Mouse (Mus musculus) left cerebral cortex, adult 2 months (tissue): ENCODE data around the gene Cldn19. TPM values are rescaled to one million over a fixed set of nuclear protein-coding genes. Genes with fewer than 3 reads are reported as not detected.

Experiments
- DNase-seq, 2 experiments: peaks; one replicate each; pipeline ENCODE4 v3.0.0; 2021 to 2022; ENCODE audit warnings: low spot score in 2 of 2, mixed read lengths in 1 of 2; ENCODE audit errors: extremely low spot score in 1 of 2
- H3K27ac ChIP-seq: fragments of 200-600 bp; 2 replicates; pipeline ENCODE4 v1.8.1; 2022
- H3K4me3 ChIP-seq: fragments of 200-600 bp; 2 replicates; pipeline ENCODE4 v1.8.1; 2022
- CTCF ChIP-seq: fragments of 200-600 bp; IDR thresholded peaks from 2 replicates; pipeline ENCODE4 v1.8.1; 2022; ENCODE audit warnings: antibody characterized with exemption, mild to moderate bottlenecking, moderate library complexity
- intact Hi-C: fragments of 180-260 bp; cut with DNase I; formaldehyde crosslinking; loops from one replicate; pipeline ENCODE4 v1.15.1; 2025
- long read RNA-seq, 2 experiments: library from polyadenylated mRNA; stranded (forward); transcript quantifications; one replicate each; pipeline ENCODE4 v2.0.0; 2021; ENCODE audit warnings: borderline mapping rate in 2 of 2
- total RNA-seq, 2 experiments: library from RNA; stranded (reverse); gene quantifications; 2 replicates each; pipeline ENCODE4 v1.2.3; 2021

Gene Cldn19
- total RNA-seq: under 1 TPM; 0.18 to 0.30 TPM
- long read RNA-seq, experiment 1: 0 reads
- long read RNA-seq, experiment 2: 0 reads

DNA sequence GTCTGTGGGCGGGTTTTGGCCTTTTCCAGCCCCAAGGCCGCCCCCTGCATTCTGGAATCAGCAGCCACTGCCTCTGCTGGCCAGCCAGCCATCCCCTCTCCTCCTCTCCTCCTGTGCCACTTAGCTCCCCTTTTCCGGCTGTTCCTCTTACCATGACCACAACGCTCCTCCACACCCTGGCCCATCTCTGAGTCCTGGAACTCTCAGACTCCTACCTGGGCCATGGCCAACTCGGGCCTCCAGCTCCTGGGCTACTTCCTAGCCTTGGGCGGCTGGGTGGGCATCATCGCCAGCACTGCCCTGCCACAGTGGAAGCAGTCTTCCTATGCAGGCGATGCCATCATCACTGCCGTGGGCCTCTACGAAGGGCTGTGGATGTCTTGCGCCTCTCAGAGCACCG lies at the start of gene Cldn19:
Cldn19 (plus strand) TSS at position 64 of the 400 bp plus-strand sequence.
- no peak within 1 kb of the TSS for H3K4me3 ChIP-seq
- intact Hi-C loops: no loop called here

DNA sequence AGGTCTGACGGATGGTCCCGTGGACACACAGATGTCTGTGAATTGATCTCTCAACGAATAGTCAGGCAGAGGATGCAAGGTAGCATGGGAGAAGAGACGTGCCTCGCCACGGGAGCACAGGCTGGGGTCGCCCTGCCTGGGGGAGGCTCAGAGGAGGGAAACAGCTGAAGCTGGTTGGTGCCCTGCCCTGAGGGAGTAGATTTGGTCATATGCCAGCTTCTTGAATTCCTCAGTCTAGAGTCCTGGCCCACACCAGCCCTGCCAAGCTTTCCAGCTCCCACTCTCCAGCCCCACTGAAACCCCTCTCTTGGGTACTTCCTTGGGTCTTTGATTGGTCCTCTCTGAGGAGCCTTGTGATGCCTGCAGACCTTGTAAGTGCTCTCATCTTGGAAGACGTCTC lies 38.5 kb upstream of the Cldn19 start:
- TF ChIP-seq CTCF: no peak
- Histone ChIP-seq H3K27ac (no peak overlapping the region), H3K4me3 (no peak overlapping the region)
- intact Hi-C loops: no loop called here
- DNase-seq: no peak

More for the DNA sequence above, at the start of gene Cldn19:
- H3K27ac ChIP-seq: no peak within 1 kb of the TSS
- no peak for TF ChIP-seq CTCF
- no peak for DNase-seq

GRCm38 (mm10) chr4:119218169-119218568 lies 37.0 kb upstream of the Cldn19 start, which contains the start of gene Tmem269:
TSS of gene Tmem269 (minus strand) at chr4:119218217.
- Histone ChIP-seq H3K4me3 (no peak within 1 kb of the TSS), H3K27ac (no peak within 1 kb of the TSS)
- intact Hi-C loops: no loop called here
- DNase-seq: no peak
- no peak for TF ChIP-seq CTCF

- H3K4me3 ChIP-seq: no peak overlapping the region
- peak in 1 of 2 experiments; percentile 40 for DNase-seq
- TF ChIP-seq CTCF: peak; percentile 67
- intact Hi-C loops: no loop called here
- no peak overlapping the region for H3K27ac ChIP-seq
Observed at GRCm38 (mm10) chr4:119223696-119224095, 31.5 kb upstream of the Cldn19 start.

DNA sequence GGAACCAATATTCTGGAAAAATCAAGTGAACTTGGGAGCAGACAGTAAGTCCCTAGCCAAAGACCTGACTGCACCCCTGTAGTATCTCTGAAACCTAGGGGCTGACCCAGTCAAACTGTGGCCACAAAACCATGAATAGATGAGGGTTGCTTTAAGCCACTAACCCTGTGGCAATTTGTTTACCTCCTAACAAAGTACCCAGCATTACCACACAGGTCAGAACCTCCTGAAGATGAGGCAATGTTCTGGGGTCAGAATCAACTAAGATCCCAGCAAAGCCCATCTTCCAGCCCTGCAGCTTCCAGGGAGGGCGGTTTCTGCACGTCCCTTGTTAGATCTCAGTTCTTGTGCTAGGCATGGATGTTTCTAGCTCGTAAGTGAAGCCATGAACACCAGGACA lies 30.7 kb upstream of the Cldn19 start:
- H3K4me3 ChIP-seq: no peak overlapping the region
- intact Hi-C loops: no loop called here
- H3K27ac ChIP-seq: no peak overlapping the region
- no peak for DNase-seq
- TF ChIP-seq CTCF: no peak

- Histone ChIP-seq H3K27ac (no peak overlapping the region), H3K4me3 (no peak overlapping the region)
- no peak for TF ChIP-seq CTCF
- DNase-seq: no peak
- intact Hi-C loops: no loop called here
Observed at GRCm38 (mm10) chr4:119225719-119226118, 29.5 kb upstream of the Cldn19 start.

DNA sequence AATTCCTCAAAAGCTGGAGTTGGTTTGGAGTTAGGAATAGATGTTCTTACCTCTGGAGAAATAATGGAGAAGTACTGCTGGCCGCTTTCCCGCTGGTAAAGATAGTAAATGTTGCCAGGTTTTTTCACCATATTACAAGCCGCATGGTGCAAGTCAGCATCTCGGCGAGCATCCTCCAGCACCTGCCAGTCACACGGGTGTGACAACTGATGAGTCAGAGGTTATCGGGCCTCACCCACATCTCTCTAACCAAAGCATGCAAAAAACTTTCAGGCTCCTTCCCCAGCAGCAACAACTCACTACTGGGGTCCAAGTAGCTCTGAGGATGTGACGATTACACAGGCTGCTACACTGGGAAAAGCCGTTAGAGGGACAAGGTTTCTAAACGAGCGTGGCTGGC lies 28.5 kb upstream of the Cldn19 start:
- DNase-seq: no peak
- intact Hi-C loops: no loop called here
- H3K27ac ChIP-seq: no peak overlapping the region
- TF ChIP-seq CTCF: no peak
- H3K4me3 ChIP-seq: no peak overlapping the region

GRCm38 (mm10) chr4:119232410-119233255 lies 22.6 kb upstream of the Cldn19 start, which contains the start of the genes AU022252 and P3h1:
TSS of gene AU022252 (minus strand) at chr4:119232712.
TSS of gene P3h1 (plus strand) at chr4:119232915.
- no peak for TF ChIP-seq CTCF
- Histone ChIP-seq H3K27ac (peak within 1 kb of the TSS; percentile 70), H3K4me3 (peak within 1 kb of the TSS; percentile 76)
- intact Hi-C loops: no loop called here
- peak; percentile 96 to 97 for DNase-seq

GRCm38 (mm10) chr4:119233256-119233901 lies 21.8 kb upstream of the Cldn19 start:
- H3K27ac ChIP-seq: peak overlapping the region; percentile 70
- TF ChIP-seq CTCF: peak; percentile 35
- H3K4me3 ChIP-seq: peak overlapping the region; percentile 76
- intact Hi-C loops: no loop called here
- DNase-seq: peak; percentile 38 to 51

GRCm38 (mm10) chr4:119234348-119234747 lies 20.9 kb upstream of the Cldn19 start:
- H3K4me3 ChIP-seq: peak overlapping the region; percentile 76
- no peak overlapping the region for H3K27ac ChIP-seq
- no peak for DNase-seq
- no peak for TF ChIP-seq CTCF
- intact Hi-C loops: no loop called here

- no peak for TF ChIP-seq CTCF
- intact Hi-C loops: no loop called here
- Histone ChIP-seq H3K27ac (0 out of 2 replicates have a peak overlapping the region, but pooled peaks have one; percentile 3), H3K4me3 (no peak overlapping the region)
- no peak for DNase-seq
Observed at GRCm38 (mm10) chr4:119238661-119239060, 16.6 kb upstream of the Cldn19 start.

DNA sequence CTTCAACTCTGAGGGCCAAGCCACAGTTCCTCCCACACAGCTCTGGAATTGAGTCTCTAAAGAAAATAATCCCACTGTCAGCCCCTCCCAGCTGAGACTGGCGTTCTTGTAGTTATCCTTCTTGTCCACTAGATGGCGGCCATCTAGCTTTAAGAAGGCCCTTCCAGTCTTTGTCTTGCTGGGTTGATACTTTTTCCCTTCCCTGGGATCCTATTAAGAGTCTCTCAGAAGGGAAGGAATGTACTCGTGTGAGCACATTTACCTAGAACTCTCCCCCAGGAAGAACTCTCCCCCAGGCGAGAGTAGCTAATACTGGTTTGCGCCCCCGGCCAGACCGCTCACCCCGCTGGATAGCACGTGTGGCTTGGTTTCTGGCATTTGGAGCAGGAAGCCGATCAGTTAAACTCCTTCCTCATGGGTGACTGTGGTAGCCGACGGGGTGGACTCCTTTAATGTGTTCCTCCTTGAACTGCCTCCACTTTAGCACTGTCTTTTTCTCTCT lies 16.0 kb upstream of the Cldn19 start:
- intact Hi-C loops: no loop called here
- peak in 1 of 2 experiments; percentile 46 for DNase-seq
- Histone ChIP-seq H3K27ac (no peak overlapping the region), H3K4me3 (no peak overlapping the region)
- peak; percentile 92 for TF ChIP-seq CTCF
